Mouse (Mus musculus) embryo, embryonic 9.5 days (tissue): ENCODE results near the gene Wars.

ENCODE experiments used
- DNase-seq: peaks from one replicate; pipeline ENCODE4 v3.0.0-alpha.2; 2017; ENCODE audit errors: extremely low spot score

The Wars gene

DNA sequence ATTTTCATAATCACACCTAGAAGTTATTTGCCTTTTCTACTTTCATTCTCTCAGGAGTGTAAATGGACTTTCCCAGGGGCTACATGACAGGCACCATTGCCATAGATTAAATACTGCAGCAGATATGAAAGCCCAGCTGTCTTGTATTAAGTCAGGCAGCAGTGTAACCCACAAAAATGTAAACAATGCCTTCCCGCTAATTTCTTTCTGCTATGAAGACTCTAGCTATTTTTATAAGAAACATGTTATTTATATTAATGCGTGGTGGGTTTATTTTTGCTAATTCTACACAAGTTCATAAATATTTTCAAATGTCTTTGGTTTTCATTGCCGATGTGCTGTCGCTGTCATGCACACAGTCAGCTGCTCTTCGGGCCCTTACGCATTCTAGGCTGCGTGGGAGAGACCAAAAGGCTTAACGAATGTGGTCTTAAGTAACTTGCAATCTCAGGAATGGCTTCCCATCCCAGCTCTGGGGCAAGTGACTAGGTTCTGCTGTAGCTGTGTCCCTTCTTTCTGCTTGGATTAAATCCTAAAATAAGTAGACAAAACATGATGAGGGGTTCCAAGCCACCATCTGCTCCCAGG, 16.0 kb upstream of the Wars start:
- no peak for DNase-seq

- DNase-seq = no peak
These were observed 12.4 kb upstream of the Wars start for GRCm38 (mm10) chr12:108906398-108906797.

DNA sequence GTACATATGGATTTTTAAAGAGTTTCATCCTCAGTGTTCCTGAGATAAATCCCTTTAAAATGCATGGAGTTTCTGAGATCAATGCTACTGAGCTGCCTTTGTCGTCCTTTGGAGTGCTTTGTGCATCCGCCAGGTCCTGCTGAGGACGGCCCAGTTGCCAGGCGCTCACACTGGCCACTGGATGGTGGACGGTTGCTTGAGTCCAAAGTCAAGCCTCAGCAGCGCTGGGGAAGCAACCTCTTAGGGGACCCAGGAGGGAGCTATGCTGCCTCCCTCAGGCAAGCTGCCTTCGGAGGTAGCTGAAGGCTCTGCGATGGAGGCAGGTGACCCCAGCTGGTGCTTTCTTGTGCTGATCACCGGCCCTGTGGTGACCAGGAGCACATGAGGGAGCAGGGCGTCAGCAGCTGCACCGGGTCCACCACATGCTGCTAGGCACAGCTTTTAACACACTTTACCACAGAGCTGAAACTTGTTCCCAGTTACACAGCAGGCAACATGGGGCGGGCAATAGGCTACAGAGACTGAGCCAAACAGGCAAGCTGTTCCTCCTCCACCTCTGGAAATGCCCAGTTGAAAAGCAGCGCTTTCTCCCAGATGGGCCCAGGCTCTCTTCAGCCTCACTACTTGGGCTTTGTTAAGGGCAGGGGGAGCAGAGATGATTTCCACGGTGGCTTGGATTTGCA, 11.8 kb upstream of the Wars start:
- no peak for DNase-seq

GRCm38 (mm10) chr12:108904276-108904653, 10.3 kb upstream of the Wars start:
- DNase-seq = no peak

- DNase-seq = peak; percentile 52
These were observed 9.8 kb upstream of the Wars start for GRCm38 (mm10) chr12:108903600-108904275.

GRCm38 (mm10) chr12:108902940-108903339, 9.0 kb upstream of the Wars start:
- DNase-seq = peak; percentile 43

- no peak for DNase-seq
These were observed 7.4 kb upstream of the Wars start for GRCm38 (mm10) chr12:108901346-108901745.

GRCm38 (mm10) chr12:108896006-108896405, 2.0 kb upstream of the Wars start:
- DNase-seq = no peak

GRCm38 (mm10) chr12:108894432-108894816, 450 bp upstream of the Wars start:
- no peak for DNase-seq

GRCm38 (mm10) chr12:108892989-108893714, 822 bp downstream of the Wars start, which contains the start of gene Wdr25:
Gene Wdr25 (plus strand): TSS chr12:108893631.
- DNase-seq = no peak

DNA sequence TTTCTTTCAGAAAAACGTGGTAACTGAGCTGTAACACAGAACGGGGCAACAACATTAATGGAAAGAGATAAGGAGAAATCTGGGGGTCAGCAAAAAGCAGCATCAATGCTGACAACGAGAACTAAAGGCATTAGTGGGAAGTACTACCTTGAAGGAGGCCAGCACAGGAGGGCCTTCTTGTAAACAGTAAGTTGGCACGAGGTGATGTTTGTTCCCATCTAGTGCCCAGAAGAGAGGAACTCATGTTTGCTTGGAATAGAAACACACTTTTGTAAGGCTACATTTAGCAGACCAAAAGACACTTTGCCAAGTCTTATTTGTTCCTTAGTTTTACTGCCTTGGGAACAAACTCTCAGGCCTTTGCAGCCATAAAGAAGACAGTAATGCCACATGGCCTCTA, 5.3 kb downstream of the Wars start:
- no peak for DNase-seq

- no peak for DNase-seq
These were observed 6.9 kb downstream of the Wars start for GRCm38 (mm10) chr12:108887077-108887476.

- no peak for DNase-seq
These were observed 8.1 kb downstream of the Wars start for GRCm38 (mm10) chr12:108885906-108886305.

GRCm38 (mm10) chr12:108882776-108883175, 11.2 kb downstream of the Wars start:
- DNase-seq = no peak

DNA sequence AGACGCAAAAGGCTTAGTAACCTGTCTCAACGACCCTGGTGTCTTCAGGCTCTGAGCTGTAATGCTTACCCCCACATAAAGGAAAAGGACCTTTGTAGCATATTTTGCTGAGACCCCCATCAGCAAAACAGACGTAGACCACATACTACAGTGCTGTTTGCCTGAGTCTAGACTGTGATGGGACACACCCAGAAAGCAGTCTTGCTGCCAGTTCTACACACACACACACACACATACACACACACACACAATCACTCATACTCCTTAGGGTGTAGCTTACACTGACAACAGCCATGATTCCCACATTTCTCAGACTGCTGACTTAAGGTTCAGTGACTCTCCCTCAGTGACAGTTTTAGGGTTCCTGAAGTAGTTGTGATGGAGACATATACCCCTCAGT, 12.8 kb downstream of the Wars start:
- no peak for DNase-seq

DNA sequence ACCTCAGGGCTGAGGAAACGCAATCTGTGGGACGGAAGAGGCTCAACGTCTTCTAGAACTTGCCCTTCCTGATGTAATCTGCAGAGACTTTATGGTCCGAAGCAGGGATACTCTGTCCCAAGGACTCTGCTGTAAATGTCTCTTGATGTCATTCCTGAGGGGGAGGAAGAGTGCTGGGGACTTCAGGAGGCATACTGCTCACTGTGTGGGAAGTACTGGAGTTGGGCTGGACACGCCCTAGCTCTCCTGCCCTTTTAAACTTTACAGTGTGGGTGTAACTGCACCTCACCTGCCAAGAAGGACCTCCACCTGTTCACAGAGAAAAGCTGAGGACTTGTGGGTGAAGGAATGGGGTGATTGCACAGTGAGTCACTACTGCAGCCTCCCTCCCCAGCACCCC, 13.4 kb downstream of the Wars start:
- no peak for DNase-seq

DNA sequence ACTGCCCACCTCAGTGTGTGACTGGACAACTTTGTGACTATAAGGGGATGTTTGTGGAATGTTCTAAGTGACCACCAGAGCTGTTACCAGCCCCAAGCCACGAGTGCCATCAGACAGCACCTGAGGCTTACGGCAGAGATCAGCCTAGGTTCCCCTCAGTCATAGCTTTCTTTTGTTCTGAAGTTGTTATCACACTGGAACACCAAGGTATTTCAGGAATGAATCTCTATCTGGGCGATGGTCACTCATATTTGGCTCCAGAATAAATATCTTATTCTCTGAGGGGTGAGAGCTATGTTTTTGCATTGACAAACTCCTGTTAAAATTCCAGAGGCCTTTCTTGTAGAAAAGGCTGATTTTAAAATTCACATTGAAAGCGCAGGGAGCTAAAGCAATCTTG, 14.8 kb downstream of the Wars start:
- no peak for DNase-seq

DNA sequence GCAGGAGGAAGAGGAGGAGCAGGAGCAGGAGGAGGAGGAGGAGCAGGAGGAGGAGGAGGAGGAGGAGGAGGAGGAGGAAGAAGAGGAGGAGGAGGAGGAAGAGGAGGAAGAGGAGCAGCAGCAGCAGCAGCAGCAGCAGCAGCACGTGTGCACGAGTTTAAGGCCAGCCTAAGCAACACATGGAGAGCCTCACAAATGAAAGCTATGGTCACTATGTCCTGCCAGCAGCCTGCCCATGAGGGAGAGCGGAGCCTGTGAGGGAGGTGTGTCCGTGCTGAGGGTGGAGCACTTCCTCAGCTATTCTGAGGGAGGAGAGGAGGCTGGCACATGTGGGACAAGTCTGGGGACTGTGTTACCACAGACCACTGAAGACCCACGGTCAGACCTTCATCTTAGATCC, 20.9 kb downstream of the Wars start:
- DNase-seq = no peak

GRCm38 (mm10) chr12:108869575-108869974, 24.4 kb downstream of the Wars start:
- DNase-seq = no peak

DNA sequence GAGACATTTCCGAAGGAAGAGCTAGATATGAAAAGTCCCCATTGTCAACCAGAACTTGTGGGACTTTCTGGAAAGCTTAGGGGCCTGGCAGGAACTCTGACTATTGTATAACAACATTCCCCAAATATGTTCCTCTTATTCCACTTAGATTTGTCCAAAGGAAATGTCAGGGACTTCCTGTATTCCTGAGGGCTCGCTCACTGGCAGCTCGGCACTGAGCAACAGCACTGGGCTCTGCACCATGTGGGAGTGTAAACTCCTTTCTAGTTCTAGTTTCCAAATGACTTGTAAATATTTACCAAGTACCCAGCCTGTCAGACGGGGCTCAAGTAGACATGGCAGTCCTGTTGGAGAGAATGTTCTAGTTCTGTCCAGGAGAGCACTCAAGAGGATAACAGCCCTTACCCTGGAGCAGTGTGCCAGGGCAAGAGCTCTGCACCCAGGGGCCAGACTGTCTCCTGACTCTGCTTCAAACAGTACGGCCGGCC, 28.9 kb downstream of the Wars start:
- DNase-seq = no peak

DNA sequence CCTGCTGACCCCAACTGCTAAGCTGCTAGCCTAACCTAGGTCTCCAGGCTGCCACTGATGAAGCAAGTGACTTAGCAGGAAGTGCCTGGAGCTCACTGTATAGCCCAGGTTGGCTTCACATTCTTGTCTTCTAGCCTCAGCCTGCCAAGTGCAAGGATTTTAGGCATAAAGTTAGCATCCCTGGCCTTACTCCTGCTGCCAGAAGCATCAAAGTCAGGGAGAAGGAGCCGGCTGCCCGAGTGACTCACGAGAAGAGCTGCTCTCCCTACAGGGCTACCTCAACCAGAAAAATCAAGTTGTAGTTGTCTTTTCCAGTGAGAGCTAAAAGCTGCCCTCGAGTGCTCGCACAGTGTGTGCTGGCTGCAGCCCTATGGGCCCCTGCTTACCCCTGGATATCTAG, 35.5 kb downstream of the Wars start:
- DNase-seq = no peak

GRCm38 (mm10) chr12:108857589-108858184, 36.3 kb downstream of the Wars start:
- DNase-seq = no peak
